Mouse (Mus musculus) thymus, postnatal 25 days (tissue): Measurements from ENCODE around the gene Stxbp1.

Experiments used
- DNase-seq: peaks from one replicate; pipeline ENCODE4 v3.0.0; 2022

Stxbp1 gene

DNA sequence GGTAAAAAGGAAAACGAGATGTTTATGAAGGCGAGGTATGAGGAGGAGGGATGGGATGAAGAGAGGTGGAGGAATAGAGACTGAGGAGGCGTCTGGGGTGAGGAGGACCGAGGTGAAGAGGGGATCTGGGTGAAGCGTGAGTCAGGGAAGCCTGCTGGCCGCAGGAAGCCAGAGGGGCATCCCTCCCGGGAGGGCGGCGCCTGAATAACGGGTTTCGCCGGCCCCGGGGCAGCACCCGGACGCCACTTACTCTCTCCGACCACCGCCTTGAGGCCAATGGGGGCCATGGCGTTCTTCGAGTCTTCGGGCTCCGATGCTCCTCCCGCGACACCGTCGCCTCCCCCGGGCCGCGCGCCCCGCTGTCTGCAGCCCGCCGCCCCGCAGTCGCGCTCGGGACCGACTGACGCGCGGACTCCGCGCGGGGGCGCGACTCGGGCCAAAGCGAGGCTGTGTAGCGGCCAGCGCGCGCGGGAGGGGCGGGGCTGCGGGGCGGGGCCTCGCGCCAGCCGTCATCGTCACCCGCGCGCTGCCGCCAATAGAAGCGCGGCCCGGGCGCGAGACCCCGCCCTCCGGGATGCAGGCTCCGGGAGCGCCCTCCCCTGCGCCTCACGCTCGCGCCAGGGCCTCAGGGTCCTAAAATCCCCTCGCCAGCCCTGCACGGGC is at the start of gene Stxbp1:
Gene Stxbp1 (minus strand): TSS at position 441 of the 663 bp plus-strand sequence.
- DNase-seq, result peak; percentile 90

DNA sequence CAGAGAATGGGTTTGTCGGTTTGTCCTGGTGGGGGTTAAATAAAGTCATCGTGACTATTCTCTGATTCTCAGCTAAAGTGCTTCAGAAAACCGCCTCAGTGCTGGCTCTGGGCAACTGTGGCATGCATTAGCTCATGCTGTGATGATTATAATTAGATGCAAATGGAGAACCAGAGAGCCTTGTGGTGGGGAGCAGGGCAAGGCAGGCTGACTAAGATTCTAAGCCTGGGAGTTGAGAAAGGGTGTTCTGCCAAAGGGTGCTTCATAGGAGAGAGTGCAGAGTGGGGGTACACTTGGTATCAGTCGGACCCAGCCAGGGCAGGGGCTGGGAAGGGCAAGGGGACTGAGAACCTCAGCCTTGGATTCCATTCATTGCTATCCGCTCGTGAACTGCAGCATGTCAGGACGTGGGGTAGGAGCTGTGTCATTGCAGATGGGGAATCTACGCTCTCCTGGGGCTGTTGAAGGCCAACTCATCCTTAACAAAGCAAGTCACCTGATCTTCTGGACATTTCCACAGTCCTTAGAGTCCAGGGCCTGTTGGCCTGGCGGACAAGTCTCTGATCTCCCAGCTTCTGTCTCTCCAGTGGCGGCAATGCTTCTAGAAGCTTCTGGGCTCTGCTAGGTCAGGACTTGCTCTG is 49.6 kb upstream of the Stxbp1 start:
- DNase-seq, result no peak

GRCm38 (mm10) chr2:32895606-32896106 is 48.6 kb upstream of the Stxbp1 start:
- DNase-seq, result no peak

DNA sequence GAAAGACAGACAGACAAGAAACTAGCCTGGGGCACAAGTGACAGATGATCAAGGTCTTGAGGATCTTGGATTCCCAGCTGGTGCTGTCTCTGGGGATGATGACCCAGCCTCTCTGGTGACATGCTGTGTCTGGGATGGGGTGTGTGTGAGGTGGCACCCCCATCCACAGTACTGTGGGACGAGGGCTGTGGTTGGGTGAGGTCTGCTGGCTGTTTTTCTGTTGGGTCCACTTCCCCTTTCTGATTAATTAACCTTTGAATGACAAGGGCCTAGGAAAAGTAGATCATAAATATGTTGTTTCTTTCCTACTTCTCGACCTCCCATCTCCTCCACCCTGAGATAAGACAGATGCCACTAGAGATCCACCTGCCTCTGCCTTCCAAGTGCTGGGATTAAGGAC is 47.1 kb upstream of the Stxbp1 start:
- no peak for DNase-seq

GRCm38 (mm10) chr2:32892490-32892889 is 45.4 kb upstream of the Stxbp1 start:
- no peak for DNase-seq

- DNase-seq, result no peak
These were observed 44.2 kb upstream of the Stxbp1 start for GRCm38 (mm10) chr2:32891278-32891677.

DNA sequence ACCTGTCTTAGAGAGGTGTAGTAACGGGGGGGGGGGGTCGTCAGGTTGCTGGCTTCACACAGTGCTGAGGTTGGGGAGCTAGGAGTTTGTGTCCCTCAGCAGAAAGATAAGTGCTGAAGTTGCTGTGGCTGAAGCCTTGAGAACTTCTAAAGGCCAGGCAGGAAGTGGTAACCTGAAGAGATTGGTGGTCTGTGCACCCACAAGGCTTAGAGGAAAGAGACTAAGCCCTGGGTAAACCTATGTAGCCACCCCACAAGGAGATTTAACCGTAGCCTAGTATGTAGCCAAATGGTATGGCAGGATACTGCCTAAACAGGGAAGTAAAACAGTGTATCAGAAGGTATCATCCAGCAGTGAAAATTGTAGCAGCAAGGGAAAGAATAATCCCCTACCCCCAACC is 43.2 kb upstream of the Stxbp1 start:
- DNase-seq, result peak; percentile 19

- no peak for DNase-seq
These were observed 41.5 kb upstream of the Stxbp1 start for GRCm38 (mm10) chr2:32888551-32888950.

GRCm38 (mm10) chr2:32888029-32888428 is 41.0 kb upstream of the Stxbp1 start:
- DNase-seq, result no peak

DNA sequence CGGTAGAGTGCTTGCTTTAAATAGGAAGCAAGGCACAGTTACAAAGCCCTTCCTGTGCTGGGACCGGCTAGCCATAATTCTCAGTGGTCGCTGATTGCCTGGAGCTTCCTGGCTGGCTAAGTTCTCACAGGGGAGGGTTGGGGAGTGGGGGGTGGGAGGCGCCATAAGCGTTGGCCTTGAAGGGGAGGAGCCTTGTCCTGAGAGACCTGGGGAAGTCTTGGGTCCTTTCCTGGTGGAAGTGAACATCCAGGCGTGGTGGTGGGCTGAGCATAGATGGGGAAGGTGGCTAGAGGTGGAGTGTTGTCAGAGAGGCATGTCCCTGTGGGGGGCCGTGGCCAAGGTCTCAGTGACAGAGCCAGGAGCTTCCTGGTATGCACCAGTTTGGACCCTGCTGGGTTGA is 37.7 kb upstream of the Stxbp1 start:
- no peak for DNase-seq

DNA sequence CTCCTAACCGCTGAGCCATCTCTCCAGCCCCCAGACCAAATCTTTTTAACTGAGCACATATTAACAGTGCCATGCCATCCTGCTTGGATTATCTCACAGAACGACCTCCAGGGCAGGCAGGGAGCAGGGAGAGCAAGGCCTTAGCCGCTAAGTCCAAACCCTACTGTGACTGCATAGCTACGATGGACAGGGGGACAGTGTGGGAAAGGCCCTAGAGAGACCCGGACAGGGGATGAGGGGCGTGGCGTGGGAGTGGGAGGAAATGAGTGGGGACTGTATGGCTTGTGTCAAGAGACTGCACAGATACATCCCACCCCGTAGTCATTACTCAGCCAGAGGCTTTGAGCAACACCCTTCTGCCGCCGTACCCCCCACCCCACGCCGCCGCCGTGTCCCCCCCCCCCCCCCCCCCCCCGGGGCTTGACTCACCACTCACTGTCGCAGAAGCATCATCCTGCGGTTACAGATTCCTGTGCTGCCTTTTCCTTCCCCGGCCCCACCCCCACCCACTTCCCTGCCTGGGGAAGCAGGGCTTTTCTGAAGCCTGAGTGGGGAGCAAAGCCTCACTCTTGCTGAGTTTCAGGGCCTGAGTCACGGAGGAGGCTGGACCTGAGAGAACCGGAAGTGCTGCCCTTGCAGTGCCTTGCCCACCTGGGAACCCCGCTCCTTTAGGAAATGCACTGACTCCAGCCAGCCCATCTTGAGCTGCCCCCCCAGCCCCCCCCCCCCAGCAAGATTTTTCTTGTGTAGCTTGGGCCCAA is 35.4 kb upstream of the Stxbp1 start:
- DNase-seq, result no peak

- no peak for DNase-seq
These were observed 34.7 kb upstream of the Stxbp1 start for GRCm38 (mm10) chr2:32881723-32882122.

DNA sequence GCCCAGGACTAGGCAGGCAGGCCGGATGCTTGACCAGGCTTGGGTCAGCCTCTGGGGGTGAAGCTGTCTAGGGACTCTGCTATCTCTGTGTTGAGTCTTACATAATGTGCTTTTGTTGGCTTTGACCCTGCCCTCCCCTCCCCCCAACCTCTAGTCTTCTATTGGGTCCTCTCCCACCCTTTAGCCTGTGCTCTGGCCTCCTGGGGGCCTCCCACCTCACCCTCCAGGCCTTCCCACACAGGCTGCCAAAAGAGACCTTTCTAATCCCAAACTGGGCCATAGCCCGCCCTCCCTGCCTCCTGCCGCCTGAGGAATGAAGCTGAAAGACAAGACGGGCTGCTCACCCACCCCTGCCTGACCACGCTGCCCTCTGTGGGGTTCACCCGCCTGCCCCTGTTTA is 34.0 kb upstream of the Stxbp1 start:
- no peak for DNase-seq

GRCm38 (mm10) chr2:32879593-32879992 is 32.5 kb upstream of the Stxbp1 start:
- DNase-seq, result no peak

- DNase-seq, result no peak
These were observed 31.4 kb upstream of the Stxbp1 start for GRCm38 (mm10) chr2:32878396-32878795.

- no peak for DNase-seq
These were observed 30.8 kb upstream of the Stxbp1 start for GRCm38 (mm10) chr2:32877761-32878393.

DNA sequence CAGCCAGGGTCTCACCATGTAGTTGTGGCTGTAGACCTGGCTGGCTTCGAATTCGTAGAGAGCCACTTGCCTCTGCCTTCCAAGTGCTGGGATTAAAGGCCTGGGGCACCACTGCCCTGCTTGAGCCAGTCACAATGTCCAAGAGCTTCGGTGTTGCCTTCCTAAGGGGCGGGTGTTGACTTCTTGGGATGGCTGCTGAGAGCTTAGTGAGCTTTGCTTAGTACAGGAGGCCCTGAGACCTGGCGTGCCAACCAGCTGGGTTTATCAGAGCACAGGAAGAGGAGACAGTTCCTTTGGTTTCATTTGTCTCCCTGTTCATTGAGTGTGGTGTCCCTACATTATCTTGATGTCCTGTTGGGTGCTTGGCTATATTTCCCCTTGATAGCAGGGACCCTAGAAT is 30.3 kb upstream of the Stxbp1 start:
- no peak for DNase-seq

DNA sequence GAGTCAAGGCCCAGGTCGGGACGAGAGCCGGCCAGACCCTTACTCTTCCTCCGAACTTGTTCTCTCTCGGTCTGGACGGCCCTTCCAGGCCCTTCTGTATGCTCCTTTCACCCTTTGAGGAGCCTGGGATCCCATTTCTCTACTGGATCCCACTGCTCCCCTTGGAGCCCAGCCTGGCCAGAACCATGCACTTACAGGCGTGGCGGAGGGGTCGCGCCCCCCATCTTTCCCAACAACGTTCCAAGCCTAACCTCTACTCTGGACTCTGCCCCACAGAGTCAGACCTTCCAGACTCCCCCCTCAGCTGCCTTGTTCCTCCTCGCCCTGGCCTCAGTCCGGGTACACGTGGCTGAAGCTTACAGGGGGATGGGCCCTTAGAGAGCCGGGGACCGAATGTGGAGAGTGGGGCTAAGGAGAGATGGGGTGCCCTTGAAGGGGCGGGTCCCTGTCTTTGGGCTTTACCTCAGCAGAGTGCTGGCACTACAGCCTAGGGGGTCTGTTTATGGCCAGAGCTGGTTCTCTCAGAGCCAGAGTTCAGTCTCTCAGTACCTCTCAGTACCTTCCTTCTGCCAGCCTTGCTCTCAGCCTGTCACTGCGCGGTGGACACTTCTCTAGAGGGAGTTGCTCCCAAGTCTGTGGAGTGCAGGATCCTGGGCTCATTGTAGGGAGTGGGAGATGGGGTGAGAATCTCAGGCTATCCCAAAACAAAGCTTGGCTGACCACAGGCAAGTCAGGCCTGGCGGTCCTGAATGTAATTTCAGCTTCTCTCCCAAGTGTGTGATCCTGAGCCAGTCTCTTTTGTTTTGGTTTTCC is 29.7 kb upstream of the Stxbp1 start:
- DNase-seq, result no peak

DNA sequence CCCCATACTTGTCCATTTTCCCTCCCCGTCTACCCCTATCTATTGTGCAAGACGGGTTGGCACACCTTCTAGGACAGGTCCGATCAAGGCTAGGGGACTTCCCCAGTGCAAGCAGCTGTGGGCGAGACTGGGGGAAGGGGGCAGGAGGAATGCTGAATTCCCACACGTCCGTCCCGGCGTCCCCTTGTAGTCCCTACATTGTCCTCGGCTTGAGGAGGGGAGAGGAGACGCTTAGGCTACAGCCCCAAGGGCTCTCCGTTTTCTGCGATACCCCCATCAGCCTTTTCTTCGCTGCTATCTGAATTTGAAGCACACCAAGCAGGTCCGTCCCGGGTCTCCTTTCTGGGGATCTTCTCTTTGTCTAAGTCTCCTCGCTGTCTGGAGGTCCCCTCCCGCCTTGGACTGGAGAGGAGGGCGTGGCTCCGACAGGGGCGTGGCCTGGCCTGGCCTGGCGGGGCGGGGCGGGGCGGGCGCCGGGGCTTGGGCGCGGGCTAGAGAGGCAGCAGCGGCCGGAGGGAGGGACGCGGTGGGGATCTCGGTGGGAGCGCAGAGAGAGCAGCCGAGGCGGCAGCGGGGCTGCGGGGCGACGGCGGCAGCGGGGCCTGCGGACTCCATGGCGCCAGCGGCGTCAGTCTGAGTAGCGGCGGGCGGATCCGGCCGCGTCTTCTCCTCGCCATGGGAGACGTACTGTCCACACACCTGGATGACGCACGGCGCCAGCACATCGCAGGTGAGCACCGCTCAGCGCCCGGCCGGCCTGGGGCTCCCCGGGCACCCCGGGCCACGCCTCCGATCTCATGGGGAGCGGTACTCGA is 28.8 kb upstream of the Stxbp1 start, which contains the start of gene Fam129b:
Gene Fam129b (plus strand): TSS at position 440 of the 815 bp plus-strand sequence.
- peak; percentile 69 for DNase-seq

- no peak for DNase-seq
These were observed 28.1 kb upstream of the Stxbp1 start for GRCm38 (mm10) chr2:32874951-32875674.

DNA sequence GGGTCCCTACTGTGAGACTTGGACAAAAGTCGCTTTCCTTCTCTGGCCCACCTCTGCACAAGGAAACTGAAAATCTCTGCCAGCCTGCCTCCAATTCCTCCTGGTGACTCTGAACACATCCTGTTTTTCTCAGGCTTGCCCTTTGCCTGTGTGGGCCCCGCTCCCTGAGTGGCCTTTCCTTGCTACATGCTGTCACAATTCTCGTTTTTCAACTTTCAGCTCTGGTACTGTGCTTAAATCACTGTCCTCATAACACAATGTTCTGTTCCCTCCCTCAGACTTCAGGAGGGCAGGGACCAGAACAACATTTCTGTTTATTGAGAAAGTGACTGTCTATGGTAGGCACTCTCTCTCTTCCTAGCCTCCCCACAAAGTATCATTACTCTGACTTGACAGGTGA is 27.0 kb upstream of the Stxbp1 start:
- no peak for DNase-seq
